In genomic region chr16:45676462-45676861, GRCm38 (mm10) we compare ENCODE assay signal across 10 mouse cellular contexts. TPM values are rescaled to one million over a fixed set of nuclear protein-coding genes. Genes with fewer than 3 reads are reported as not detected.
DNase-seq lines count a peak whose midpoint lies in the region; ATAC-seq and TF ChIP-seq lines count a peak whose summit lies in the region.
"Had no signal": no experiment of that assay in that cellular context is flagged by ENCODE, and none has a peak within 500 bp of the region (broad histone marks: within the 10 kb centered on the region; RNA-seq: fewer than 3 reads in every experiment).

No protein-coding gene starts in this region.

- peak; percentile 34 for DNase-seq in adrenal gland, postnatal 14 days
- no peak for DNase-seq in adrenal gland, adult 8-10 months
- peak; percentile 34 for DNase-seq in kidney, postnatal 10 days
- no peak for DNase-seq in kidney, adult 11 months
- DNase-seq in right cerebral cortex, postnatal 4 days = no peak
- no peak for DNase-seq in left cerebral cortex, postnatal 10 days (ENCODE audit: extremely low spot score in 1 of 2, low spot score in 2 of 2)
- DNase-seq: heart, adult 11 months had no signal

- no peaks in the 10 kb centered on the region for H3K27me3 ChIP-seq in C2C12 (ENCODE audit: control insufficient read depth, insufficient read depth, insufficient read length)

- TF ChIP-seq CTCF in C2C12 (IDR thresholded peaks at IDR 0.05; ENCODE audit: control insufficient read depth, insufficient read depth, insufficient read length) = peak; percentile 13

- H3K36me3 ChIP-seq in C2C12 (ENCODE audit: control insufficient read depth, insufficient read depth) = no peaks in the 10 kb centered on the region

- ATAC-seq in granulocyte monocyte progenitor cell, adult 5-6 weeks (replicated peaks; ENCODE audit: poor library complexity, severe bottlenecking) = peak; percentile 77

- intact Hi-C loops in left cerebral cortex, postnatal 10 days (cut with DNase I) = no loop called here

- no peak overlapping the region for H3ac ChIP-seq in C2C12 (ENCODE audit: control insufficient read depth, insufficient read length, low read depth)

- no peaks in the 10 kb centered on the region for H3K79me3 ChIP-seq in C2C12 (ENCODE audit: low read depth)

- H3K79me2 ChIP-seq in C2C12 (ENCODE audit: control insufficient read depth, insufficient read depth) = no peaks in the 10 kb centered on the region

- no peak overlapping the region for H3K4me3 ChIP-seq in C2C12 (ENCODE audit: insufficient read depth, poor library complexity, severe bottlenecking)

TF ChIP-seq in C2C12, 6 proteins besides CTCF, POLR2A, EP300 and RAD21:
- TF ChIP-seq MAX (IDR thresholded peaks at IDR 0.05) (no peak), MYOG (IDR thresholded peaks at IDR 0.05; ENCODE audit: control insufficient read depth, extremely low read depth, insufficient read length) (no peak), MYOD1 (IDR thresholded peaks at IDR 0.05; ENCODE audit: control insufficient read depth, insufficient read length, low read depth) (no peak), USF1 (IDR thresholded peaks at IDR 0.05; ENCODE audit: low read depth) (no peak), FOSL1 (IDR thresholded peaks at IDR 0.05; ENCODE audit: insufficient read depth, low read length, poor library complexity, severe bottlenecking) (no peak), CEBPB (IDR thresholded peaks at IDR 0.05; ENCODE audit: low read depth) (no peak)

RNA-seq across cellular contexts. Expression of gene Tmprss7, which starts 17.0 kb away (rescaled TPM):
- 0.19 and 1.2 TPM in 2 replicates for total RNA-seq in adrenal gland, postnatal 14 days (2021)
- 1 to 10 TPM in 1 of 4 experiments, under 1 TPM in 3; 0.40 to 2.0 (median 0.66) TPM for total RNA-seq in adrenal gland, adult 8-10 months (2022)
- polyA plus RNA-seq in C2C12 (2012; fragmentation: generic; extraction: Trizol) = not detected
- total RNA-seq in granulocyte monocyte progenitor cell, adult 5-6 weeks (2014; fragmentation: Nextera tagmentation) = 1.1 TPM in 1 of 2 replicates, not detected in the other
- total RNA-seq in granulocyte monocyte progenitor cell, adult 5-6 weeks (2017) = 0.21 and 0.30 TPM in 2 replicates
- total RNA-seq in left cerebral cortex, postnatal 10 days (2021) = 10 to 100 TPM in 1 of 2 experiments, 1 to 10 TPM in 1; 9.7 to 10.9 TPM
- polyA plus RNA-seq: macrophage had no signal

RNA-seq across cellular contexts. Expression of gene BC016579, which starts 22.6 kb away (rescaled TPM):
- total RNA-seq in adrenal gland, postnatal 14 days (2021) = 0.15 TPM in 1 of 2 replicates, not detected in the other
- under 1 TPM; 0.14 to 0.65 (median 0.35) TPM for total RNA-seq in adrenal gland, adult 8-10 months (2022)
- not detected for polyA plus RNA-seq in C2C12 (2012; fragmentation: generic; extraction: Trizol)
- total RNA-seq in granulocyte monocyte progenitor cell, adult 5-6 weeks (2014; fragmentation: Nextera tagmentation) = 2.7 TPM in 1 of 2 replicates, not detected in the other
- total RNA-seq in granulocyte monocyte progenitor cell, adult 5-6 weeks (2017) = 0.13 and 0.46 TPM in 2 replicates
- under 1 TPM; 0.15 to 0.20 TPM for total RNA-seq in left cerebral cortex, postnatal 10 days (2021)
- polyA plus RNA-seq: macrophage had no signal

RNA-seq across cellular contexts. Expression of gene Tagln3, which starts 47.9 kb away (rescaled TPM):
- total RNA-seq in adrenal gland, postnatal 14 days (2021) = 4.1 and 7.3 TPM in 2 replicates
- 1 to 10 TPM; 3.1 to 6.7 (median 4.3) TPM for total RNA-seq in adrenal gland, adult 8-10 months (2022)
- 0.09 TPM for polyA plus RNA-seq in C2C12 (2012; fragmentation: generic; extraction: Trizol)
- not detected in 2 replicates for total RNA-seq in granulocyte monocyte progenitor cell, adult 5-6 weeks (2014; fragmentation: Nextera tagmentation)
- total RNA-seq in granulocyte monocyte progenitor cell, adult 5-6 weeks (2017) = not detected in 2 replicates
- 100 to 1,000 TPM; 224 to 244 TPM for total RNA-seq in left cerebral cortex, postnatal 10 days (2021)

Comparison
In these comparisons a context has a peak if more than half of its experiments do, and no peak if none do; other contexts are left out.
1. DNase-seq: peak in adrenal gland, postnatal 14 days (single experiment) and kidney, postnatal 10 days (single experiment); none in adrenal gland, adult 8-10 months (single experiment), kidney, adult 11 months (single experiment), right cerebral cortex, postnatal 4 days (single experiment) and left cerebral cortex, postnatal 10 days (0 of 2).
2. RNA of gene Tagln3, which starts 47.9 kb away (total RNA-seq): 224 to 244 TPM in left cerebral cortex, postnatal 10 days; 3.1 to 6.7 TPM in adrenal gland, adult 8-10 months, 4.1 to 7.3 TPM in adrenal gland, postnatal 14 days and not detected in granulocyte monocyte progenitor cell, adult 5-6 weeks; every median in the first group is over 10 times any median in the second.